Mouse (Mus musculus): Measurements from ENCODE around the gene Rps6ka1. TPM values are rescaled to one million over a fixed set of nuclear protein-coding genes. Genes with fewer than 3 reads are reported as not detected.

Gene Rps6ka1
- total and polyA plus RNA-seq, 2 experiments from 2014 or later, result 5.9 to 8.0 TPM

GRCm38 (mm10) chr4:133896984-133897383 lies 9.4 kb upstream of the Rps6ka1 start:
- H3K4me2 ChIP-seq (ENCODE audit: low read depth, low read length), result no peak overlapping the region
- TF ChIP-seq CTCF (IDR thresholded peaks at IDR 0.05; ENCODE audit: low read depth) (no peak), EP300 (IDR thresholded peaks at IDR 0.05; ENCODE audit: low read depth) (no peak)
- no peak for ATAC-seq (ENCODE audit: insufficient read depth, low read depth)
- DNase-seq (ENCODE audit: low spot score), result no peak
- 78% methylated on average over 1 of the region's 1 CpGs for WGBS
- no peaks in the 10 kb centered on the region for H3K36me3 ChIP-seq (replicated peaks; ENCODE audit: control insufficient read depth, insufficient read depth, low read length)
- no peak overlapping the region for H3K9ac ChIP-seq (replicated peaks; ENCODE audit: low read depth, low read length)
- H3K27ac ChIP-seq (ENCODE audit: low read depth), result no peak overlapping the region
- H3K27me3 ChIP-seq (ENCODE audit: control insufficient read depth, insufficient read depth, low read length), result no peaks in the 10 kb centered on the region
- H3K9me3 ChIP-seq (replicated peaks; ENCODE audit: control insufficient read depth, low read length), result no peaks in the 10 kb centered on the region
- H3K4me3 ChIP-seq (ENCODE audit: low read depth, low read length), result no peak overlapping the region
- H3K4me1 ChIP-seq (ENCODE audit: control insufficient read depth, insufficient read depth), result no peaks in the 10 kb centered on the region

- Histone ChIP-seq H3K4me3 (ENCODE audit: low read depth, low read length) (no peak overlapping the region), H3K36me3 (replicated peaks; ENCODE audit: control insufficient read depth, insufficient read depth, low read length) (no peaks in the 10 kb centered on the region), H3K4me2 (ENCODE audit: low read depth, low read length) (no peak overlapping the region), H3K9me3 (replicated peaks; ENCODE audit: control insufficient read depth, low read length) (no peaks in the 10 kb centered on the region), H3K4me1 (ENCODE audit: control insufficient read depth, insufficient read depth) (no peaks in the 10 kb centered on the region), H3K9ac (replicated peaks; ENCODE audit: low read depth, low read length) (no peak overlapping the region), H3K27me3 (ENCODE audit: control insufficient read depth, insufficient read depth, low read length) (no peaks in the 10 kb centered on the region), H3K27ac (ENCODE audit: low read depth) (no peak overlapping the region)
- no peak for TF ChIP-seq EP300 (IDR thresholded peaks at IDR 0.05; ENCODE audit: low read depth)
- no peak for TF ChIP-seq CTCF (IDR thresholded peaks at IDR 0.05; ENCODE audit: low read depth)
- no peak for ATAC-seq (ENCODE audit: insufficient read depth, low read depth)
- no peak for DNase-seq (ENCODE audit: low spot score)
- 89% methylated on average over 3 of the region's 3 CpGs for WGBS
Observed at GRCm38 (mm10) chr4:133896002-133896401, 8.4 kb upstream of the Rps6ka1 start.

GRCm38 (mm10) chr4:133887249-133887648 lies 348 bp downstream of the Rps6ka1 start:
- Histone ChIP-seq H3K27ac (ENCODE audit: low read depth) (peak overlapping the region; percentile 66), H3K4me2 (ENCODE audit: low read depth, low read length) (peak overlapping the region; percentile 99), H3K9ac (replicated peaks; ENCODE audit: low read depth, low read length) (peak overlapping the region; percentile 73), H3K27me3 (ENCODE audit: control insufficient read depth, insufficient read depth, low read length) (no peaks in the 10 kb centered on the region), H3K4me3 (ENCODE audit: low read depth, low read length) (peak overlapping the region; percentile 61), H3K36me3 (replicated peaks; ENCODE audit: control insufficient read depth, insufficient read depth, low read length) (no peaks in the 10 kb centered on the region), H3K4me1 (ENCODE audit: control insufficient read depth, insufficient read depth) (0 out of 2 replicates have a peak, but pooled peaks cover 4% of the 10 kb centered on the region), H3K9me3 (replicated peaks; ENCODE audit: control insufficient read depth, low read length) (no peaks in the 10 kb centered on the region)
- no peak for DNase-seq (ENCODE audit: low spot score)
- TF ChIP-seq CTCF (IDR thresholded peaks at IDR 0.05; ENCODE audit: low read depth) (no peak), EP300 (IDR thresholded peaks at IDR 0.05; ENCODE audit: low read depth) (no peak)
- ATAC-seq (ENCODE audit: insufficient read depth, low read depth), result peak; percentile 59
- 0% methylated on average over 20 of the region's 32 CpGs for WGBS

- WGBS, result 42% methylated on average over 10 of the region's 10 CpGs
- peak; percentile 18 for DNase-seq (ENCODE audit: low spot score)
- peak overlapping the region; percentile 72 for H3K27ac ChIP-seq (ENCODE audit: low read depth)
- 0 out of 2 replicates have a peak, but pooled peaks cover 4% of the 10 kb centered on the region for H3K4me1 ChIP-seq (ENCODE audit: control insufficient read depth, insufficient read depth)
- H3K9ac ChIP-seq (replicated peaks; ENCODE audit: low read depth, low read length), result no peak overlapping the region
- peak overlapping the region; percentile 99 for H3K4me2 ChIP-seq (ENCODE audit: low read depth, low read length)
- H3K9me3 ChIP-seq (replicated peaks; ENCODE audit: control insufficient read depth, low read length), result no peaks in the 10 kb centered on the region
- H3K4me3 ChIP-seq (ENCODE audit: low read depth, low read length), result no peak overlapping the region
- ATAC-seq (ENCODE audit: insufficient read depth, low read depth), result no peak
- H3K27me3 ChIP-seq (ENCODE audit: control insufficient read depth, insufficient read depth, low read length), result no peaks in the 10 kb centered on the region
- TF ChIP-seq CTCF (IDR thresholded peaks at IDR 0.05; ENCODE audit: low read depth) (no peak), EP300 (IDR thresholded peaks at IDR 0.05; ENCODE audit: low read depth) (no peak)
- H3K36me3 ChIP-seq (replicated peaks; ENCODE audit: control insufficient read depth, insufficient read depth, low read length), result no peaks in the 10 kb centered on the region
Observed at GRCm38 (mm10) chr4:133885991-133886501, 1.6 kb downstream of the Rps6ka1 start.

GRCm38 (mm10) chr4:133885331-133885730 lies 2.3 kb downstream of the Rps6ka1 start:
- H3K27me3 ChIP-seq (ENCODE audit: control insufficient read depth, insufficient read depth, low read length), result no peaks in the 10 kb centered on the region
- H3K27ac ChIP-seq (ENCODE audit: low read depth), result peak overlapping the region; percentile 72; the same call in 1 of the 2 replicates
- DNase-seq (ENCODE audit: low spot score) (no peak), ATAC-seq (ENCODE audit: insufficient read depth, low read depth) (no peak)
- H3K9me3 ChIP-seq (replicated peaks; ENCODE audit: control insufficient read depth, low read length), result no peaks in the 10 kb centered on the region
- H3K9ac ChIP-seq (replicated peaks; ENCODE audit: low read depth, low read length), result no peak overlapping the region
- no peak for TF ChIP-seq EP300 (IDR thresholded peaks at IDR 0.05; ENCODE audit: low read depth)
- TF ChIP-seq CTCF (IDR thresholded peaks at IDR 0.05; ENCODE audit: low read depth), result no peak
- peak overlapping the region; percentile 99; the same call in 1 of the 2 replicates for H3K4me2 ChIP-seq (ENCODE audit: low read depth, low read length)
- H3K4me3 ChIP-seq (ENCODE audit: low read depth, low read length), result no peak overlapping the region
- H3K4me1 ChIP-seq (ENCODE audit: control insufficient read depth, insufficient read depth), result 0 out of 2 replicates have a peak, but pooled peaks cover 4% of the 10 kb centered on the region
- no peaks in the 10 kb centered on the region for H3K36me3 ChIP-seq (replicated peaks; ENCODE audit: control insufficient read depth, insufficient read depth, low read length)
- 84% methylated on average over 4 of the region's 4 CpGs for WGBS

- WGBS, result 84% methylated on average over 3 of the region's 3 CpGs
- H3K27me3 ChIP-seq (ENCODE audit: control insufficient read depth, insufficient read depth, low read length), result no peaks in the 10 kb centered on the region
- ATAC-seq (ENCODE audit: insufficient read depth, low read depth), result no peak
Observed at GRCm38 (mm10) chr4:133884888-133885287, 2.7 kb downstream of the Rps6ka1 start.

More at GRCm38 (mm10) chr4:133884888-133885287, 2.7 kb downstream of the Rps6ka1 start:
- H3K4me1 ChIP-seq (ENCODE audit: control insufficient read depth, insufficient read depth), result 0 out of 2 replicates have a peak, but pooled peaks cover 4% of the 10 kb centered on the region
- no peaks in the 10 kb centered on the region for H3K36me3 ChIP-seq (replicated peaks; ENCODE audit: control insufficient read depth, insufficient read depth, low read length)
- H3K27ac ChIP-seq (ENCODE audit: low read depth), result no peak overlapping the region
- H3K4me2 ChIP-seq (ENCODE audit: low read depth, low read length), result no peak overlapping the region
- no peaks in the 10 kb centered on the region for H3K9me3 ChIP-seq (replicated peaks; ENCODE audit: control insufficient read depth, low read length)
- no peak for TF ChIP-seq EP300 (IDR thresholded peaks at IDR 0.05; ENCODE audit: low read depth)
- no peak for TF ChIP-seq CTCF (IDR thresholded peaks at IDR 0.05; ENCODE audit: low read depth)
- DNase-seq (ENCODE audit: low spot score), result no peak
- no peak overlapping the region for H3K9ac ChIP-seq (replicated peaks; ENCODE audit: low read depth, low read length)
- no peak overlapping the region for H3K4me3 ChIP-seq (ENCODE audit: low read depth, low read length)

Data from heart, postnatal 0 days (tissue).